Mouse (Mus musculus) E14TG2a.4 (cell line): ENCODE results near the gene Shld1.

Experiments used
- H3K27me3 ChIP-seq: 2 replicates; pipeline ENCODE4 v1.6.1; 2014; ENCODE audit warnings: low read length, control low read depth; ENCODE audit not compliant: insufficient read depth
- H3K36me3 ChIP-seq: 2 replicates; pipeline ENCODE4 v1.6.1; 2014; ENCODE audit warnings: low read length, control low read depth; ENCODE audit not compliant: insufficient read depth
- H3K4me1 ChIP-seq: replicated peaks from 2 replicates; pipeline ENCODE4 v1.6.1; 2014; ENCODE audit warnings: low read depth, low read length, control low read depth
- H3K4me3 ChIP-seq: replicated peaks from 2 replicates; pipeline ENCODE4 v1.5.1; 2014; ENCODE audit warnings: mild to moderate bottlenecking, low read length
- H3K9me3 ChIP-seq: 2 replicates; pipeline ENCODE4 v1.6.1; 2014; ENCODE audit warnings: low read length, control low read depth
- CTCF ChIP-seq: conservative IDR thresholded peaks from 2 replicates; pipeline ENCODE4 v1.5.1; 2014; ENCODE audit warnings: low read length
- NANOG ChIP-seq: IDR thresholded peaks from 2 replicates; pipeline ENCODE4 v1.6.1; 2014; ENCODE audit warnings: borderline replicate concordance, low read length, mixed read lengths
- POU5F1 ChIP-seq: IDR thresholded peaks from 2 replicates; pipeline ENCODE4 v1.6.1; 2014; ENCODE audit warnings: low read length, borderline replicate concordance

The Shld1 gene

GRCm38 (mm10) chr2:132746108-132746507 lies 59.4 kb downstream of the Shld1 start:
- 0 out of 2 replicates have a peak, but pooled peaks cover 7% of the 10 kb centered on the region for H3K36me3 ChIP-seq
- no peaks in the 10 kb centered on the region for H3K27me3 ChIP-seq
- no peak for TF ChIP-seq CTCF
- no peak for TF ChIP-seq POU5F1
- no peak for TF ChIP-seq NANOG
- H3K4me3 ChIP-seq: no peak overlapping the region
- H3K9me3 ChIP-seq: no peaks in the 10 kb centered on the region
- peaks cover 7% of the 10 kb centered on the region for H3K4me1 ChIP-seq

- 0 out of 2 replicates have a peak, but pooled peaks cover 7% of the 10 kb centered on the region for H3K36me3 ChIP-seq
- H3K4me1 ChIP-seq: peaks cover 11% of the 10 kb centered on the region
- H3K9me3 ChIP-seq: no peaks in the 10 kb centered on the region
- no peaks in the 10 kb centered on the region for H3K27me3 ChIP-seq
- no peak overlapping the region for H3K4me3 ChIP-seq
- no peak for TF ChIP-seq POU5F1
- no peak for TF ChIP-seq NANOG
- TF ChIP-seq CTCF: no peak
Observed at GRCm38 (mm10) chr2:132750726-132751125, 64.0 kb downstream of the Shld1 start.

GRCm38 (mm10) chr2:132751141-132752066 lies 64.7 kb downstream of the Shld1 start:
- H3K27me3 ChIP-seq: no peaks in the 10 kb centered on the region
- H3K36me3 ChIP-seq: 0 out of 2 replicates have a peak, but pooled peaks cover 7% of the 10 kb centered on the region
- H3K4me1 ChIP-seq: peaks cover 11% of the 10 kb centered on the region
- H3K9me3 ChIP-seq: no peaks in the 10 kb centered on the region
- H3K4me3 ChIP-seq: peak overlapping the region; percentile 37; the same call in 1 of the 2 replicates
- TF ChIP-seq CTCF (no peak), NANOG (no peak), POU5F1 (no peak)

GRCm38 (mm10) chr2:132752398-132752797 lies 65.7 kb downstream of the Shld1 start:
- TF ChIP-seq POU5F1: no peak
- TF ChIP-seq NANOG: no peak
- TF ChIP-seq CTCF: no peak
- no peaks in the 10 kb centered on the region for H3K27me3 ChIP-seq

GRCm38 (mm10) chr2:132753137-132753536 lies 66.4 kb downstream of the Shld1 start:
- Histone ChIP-seq H3K9me3 (no peaks in the 10 kb centered on the region), H3K4me1 (peaks cover 15% of the 10 kb centered on the region)

More at GRCm38 (mm10) chr2:132752398-132752797, 65.7 kb downstream of the Shld1 start:
- H3K4me3 ChIP-seq: no peak overlapping the region
- peaks cover 11% of the 10 kb centered on the region for H3K4me1 ChIP-seq
- H3K36me3 ChIP-seq: 0 out of 2 replicates have a peak, but pooled peaks cover 7% of the 10 kb centered on the region
- H3K9me3 ChIP-seq: no peaks in the 10 kb centered on the region

GRCm38 (mm10) chr2:132757911-132758310 lies 71.2 kb downstream of the Shld1 start:
- TF ChIP-seq POU5F1 (no peak), NANOG (no peak), CTCF (no peak)
- Histone ChIP-seq H3K9me3 (no peaks in the 10 kb centered on the region), H3K27me3 (no peaks in the 10 kb centered on the region), H3K36me3 (no peaks in the 10 kb centered on the region), H3K4me1 (peaks cover 5% of the 10 kb centered on the region; the same call in 1 of the 2 replicates), H3K4me3 (no peak overlapping the region)

More at GRCm38 (mm10) chr2:132753137-132753536, 66.4 kb downstream of the Shld1 start:
- Histone ChIP-seq H3K36me3 (0 out of 2 replicates have a peak, but pooled peaks cover 7% of the 10 kb centered on the region), H3K27me3 (no peaks in the 10 kb centered on the region), H3K4me3 (no peak overlapping the region)
- no peak for TF ChIP-seq CTCF
- no peak for TF ChIP-seq POU5F1
- TF ChIP-seq NANOG: no peak

GRCm38 (mm10) chr2:132770822-132771221 lies 84.1 kb downstream of the Shld1 start:
- peaks cover 8% of the 10 kb centered on the region; the same call in 1 of the 2 replicates for H3K4me1 ChIP-seq
- H3K9me3 ChIP-seq: no peaks in the 10 kb centered on the region
- H3K27me3 ChIP-seq: peaks cover 2% of the 10 kb centered on the region; the same call in 1 of the 2 replicates
- H3K36me3 ChIP-seq: no peaks in the 10 kb centered on the region
- TF ChIP-seq CTCF (no peak), POU5F1 (no peak), NANOG (no peak)
- no peak overlapping the region for H3K4me3 ChIP-seq

GRCm38 (mm10) chr2:132780978-132781377 lies 94.2 kb downstream of the Shld1 start, which contains the start of gene Chgb:
TSS of gene Chgb (plus strand) at chr2:132781278.
- peak within 1 kb of the TSS; percentile 88 for H3K4me3 ChIP-seq
- H3K36me3 ChIP-seq: no peaks in the 10 kb centered on the region
- peaks cover 15% of the 10 kb centered on the region for H3K27me3 ChIP-seq
- H3K9me3 ChIP-seq: no peaks in the 10 kb centered on the region
- H3K4me1 ChIP-seq: peaks cover 7% of the 10 kb centered on the region
- TF ChIP-seq NANOG: no peak
- TF ChIP-seq POU5F1: no peak
- no peak for TF ChIP-seq CTCF
